In genomic region chr9:23268609-23269008, GRCm38 (mm10) we compare ENCODE assay signal across 12 mouse cellular contexts. TPM values are rescaled to one million over a fixed set of nuclear protein-coding genes. Genes with fewer than 3 reads are reported as not detected.
DNase-seq lines count a peak whose midpoint lies in the region; ATAC-seq and TF ChIP-seq lines count a peak whose summit lies in the region.
"Had no signal": no experiment of that assay in that cellular context is flagged by ENCODE, and none has a peak within 500 bp of the region (broad histone marks: within the 10 kb centered on the region; RNA-seq: fewer than 3 reads in every experiment).

No protein-coding gene starts in this region.

- H3K36me3 ChIP-seq in heart, embryonic 14.5 days (ENCODE audit: control insufficient read depth, insufficient read depth, low read length): no peaks in the 10 kb centered on the region
- no peaks in the 10 kb centered on the region for H3K36me3 ChIP-seq in forebrain, postnatal 0 days (ENCODE audit: insufficient read depth)
- H3K36me3 ChIP-seq: limb, embryonic 15.5 days; midbrain, embryonic 15.5 days had no signal

- H3K4me1 ChIP-seq in heart, embryonic 14.5 days (ENCODE audit: control insufficient read depth in 2 of 2, insufficient read depth in 2 of 2, low read length in 2 of 2): peaks cover 8 to 13% of the 10 kb centered on the region in 2 experiments; a peak in 3 of 4 replicates
- H3K4me1 ChIP-seq in forebrain, postnatal 0 days (ENCODE audit: insufficient read depth): no peaks in the 10 kb centered on the region
- H3K4me1 ChIP-seq: limb, embryonic 15.5 days; midbrain, embryonic 15.5 days had no signal

- H3K9me3 ChIP-seq in heart, embryonic 14.5 days (ENCODE audit: control insufficient read depth, low read length): no peaks in the 10 kb centered on the region
- no peaks in the 10 kb centered on the region for H3K9me3 ChIP-seq in forebrain, postnatal 0 days (ENCODE audit: low read length)
- H3K9me3 ChIP-seq: limb, embryonic 15.5 days; midbrain, embryonic 15.5 days had no signal

- no peaks in the 10 kb centered on the region for H3K27me3 ChIP-seq in heart, embryonic 14.5 days (ENCODE audit: control insufficient read depth, insufficient read depth, low read length)
- H3K27me3 ChIP-seq in forebrain, postnatal 0 days (ENCODE audit: insufficient read depth, low read length): no peaks in the 10 kb centered on the region
- H3K27me3 ChIP-seq: limb, embryonic 15.5 days; midbrain, embryonic 15.5 days had no signal

- intact Hi-C loops in heart, postnatal 25 days (cut with DNase I): no loop called here
- intact Hi-C loops in left cerebral cortex, postnatal 25 days (cut with DNase I): no loop called here
- intact Hi-C loops in left cerebral cortex, postnatal 10 days (cut with DNase I): no loop called here

- peak overlapping the region; percentile 7 to 65; a peak in 1 of 4 replicates for H3K27ac ChIP-seq in heart, embryonic 14.5 days (replicated peaks in 1 of 2; ENCODE audit: control insufficient read depth in 1 of 2, insufficient read depth in 1 of 2, low read depth in 2 of 2, low read length in 2 of 2)
- no peak overlapping the region for H3K27ac ChIP-seq in forebrain, postnatal 0 days (ENCODE audit: low read depth, low read length)
- H3K27ac ChIP-seq: limb, embryonic 15.5 days; midbrain, embryonic 15.5 days had no signal

- no peak overlapping the region for H3K4me3 ChIP-seq in heart, embryonic 14.5 days (ENCODE audit: control insufficient read depth in 1 of 2, insufficient read depth in 1 of 2, low read depth in 1 of 2, low read length in 2 of 2)
- no peak overlapping the region for H3K4me3 ChIP-seq in forebrain, postnatal 0 days (ENCODE audit: low read depth, low read length)
- H3K4me3 ChIP-seq: limb, embryonic 15.5 days; midbrain, embryonic 15.5 days had no signal

- peak overlapping the region; percentile 39 for H3K4me2 ChIP-seq in heart, embryonic 14.5 days (ENCODE audit: low read length)
- H3K4me2 ChIP-seq in forebrain, postnatal 0 days (ENCODE audit: low read depth): no peak overlapping the region
- H3K4me2 ChIP-seq: limb, embryonic 15.5 days; midbrain, embryonic 15.5 days had no signal

- whole genome bisulfite sequencing in heart, embryonic 14.5 days: 12% methylated on average over 7 of the region's 7 CpGs
- WGBS in forebrain, postnatal 0 days: 28% methylated on average over 7 of the region's 7 CpGs

- DNase-seq in heart, postnatal 25 days (ENCODE audit: low spot score): no peak
- peak; percentile 31 to 89 for DNase-seq in left cerebral cortex, postnatal 25 days (ENCODE audit: low spot score in 2 of 2)
- DNase-seq in left cerebral cortex, postnatal 10 days (ENCODE audit: extremely low spot score in 1 of 2, low spot score in 2 of 2): no peak
- peak; percentile 76 for DNase-seq in brain, adult 2 months (ENCODE audit: low read depth, low spot score)
- DNase-seq in forebrain, postnatal 0 days: no peak
- no peak for DNase-seq in urinary bladder, adult 18-20 months (ENCODE audit: low spot score in 2 of 2)
- DNase-seq: cerebellum, postnatal 14 days; gastrocnemius, postnatal 36 days had no signal

- peak; percentile 47 for ATAC-seq in heart, embryonic 14.5 days (ENCODE audit: insufficient number of reproducible peaks, insufficient read depth, low FRiP score, low read depth)
- ATAC-seq in forebrain, postnatal 0 days: peak; percentile 54
- ATAC-seq: inflammation-experienced regulatory T-cells, adult 6 months; midbrain, embryonic 15.5 days had no signal

- TF ChIP-seq CTCF in forebrain, postnatal 0 days (IDR thresholded peaks at IDR 0.05; ENCODE audit: low read depth): no peak

- H3K9ac ChIP-seq in heart, embryonic 14.5 days (ENCODE audit: low read length): no peak overlapping the region
- H3K9ac ChIP-seq in forebrain, postnatal 0 days: no peak overlapping the region
- H3K9ac ChIP-seq: limb, embryonic 15.5 days; midbrain, embryonic 15.5 days had no signal

RNA-seq across cellular contexts. Expression of gene Bmper, which starts 45.7 kb away (rescaled TPM):
- polyA plus RNA-seq in heart, embryonic 14.5 days (2014; fragmentation: Nextera tagmentation; extraction: Ambion mirVana): 6.5 and 7.9 TPM in 2 replicates
- 1 to 10 TPM; 3.6 to 5.1 TPM for total RNA-seq in heart, postnatal 25 days (2021)
- 1 to 10 TPM; 7.3 to 9.8 TPM for total RNA-seq in left cerebral cortex, postnatal 25 days (2021)
- 1 to 10 TPM; 4.8 to 6.6 TPM for total RNA-seq in left cerebral cortex, postnatal 10 days (2021)
- 5.8 and 9.6 TPM in 2 replicates for total RNA-seq in forebrain, postnatal 0 days (2014; rRNA removed)
- 3.2 and 5.6 TPM in 2 replicates for polyA plus RNA-seq in forebrain, postnatal 0 days (2015; fragmentation: Nextera tagmentation; extraction: Ambion mirVana)
- polyA plus RNA-seq: inflammation-experienced regulatory T-cells, adult 6 months had no signal

Comparison
In these comparisons a context has a peak if more than half of its experiments do, and no peak if none do; other contexts are left out.
1. DNase-seq: peak in left cerebral cortex, postnatal 25 days (2 of 2) and brain, adult 2 months (single experiment); none in heart, postnatal 25 days (single experiment), left cerebral cortex, postnatal 10 days (0 of 2), forebrain, postnatal 0 days (single experiment) and urinary bladder, adult 18-20 months (0 of 2).